ENCODE assay signal across 8 mouse cellular contexts in genomic region chrX:106185706-106186105, GRCm38 (mm10). TPM values are rescaled to one million over a fixed set of nuclear protein-coding genes. Genes with fewer than 3 reads are reported as not detected.
DNase-seq lines count a peak whose midpoint lies in the region; ATAC-seq and TF ChIP-seq lines count a peak whose summit lies in the region.

No protein-coding gene starts in this region.

- no peak overlapping the region for H3K9ac ChIP-seq in midbrain, embryonic 11.5 days (ENCODE audit: low read length)

- WGBS in hindbrain, embryonic 10.5 days: 20% methylated on average over 5 of the region's 5 CpGs
- 13% methylated on average over 5 of the region's 5 CpGs for WGBS in midbrain, embryonic 11.5 days

- intact Hi-C loops in gastrocnemius, adult 2 months (cut with DNase I): loop anchor here (5.0 to 10.0 kb wide), 2 partner anchors 158 to 1111 kb away; partner anchors contain the start of genes Atp7a and Pbdc1
- intact Hi-C loops in left cerebral cortex, postnatal 14 days (cut with DNase I): no loop called here

- peaks cover 2% of the 10 kb centered on the region; the same call in 1 of the 2 replicates for H3K36me3 ChIP-seq in hindbrain, embryonic 10.5 days
- no peaks in the 10 kb centered on the region for H3K36me3 ChIP-seq in midbrain, embryonic 11.5 days (ENCODE audit: control insufficient read depth, insufficient read depth, low read length)

- H3K4me1 ChIP-seq in hindbrain, embryonic 10.5 days (replicated peaks): peaks cover 39% of the 10 kb centered on the region
- H3K4me1 ChIP-seq in midbrain, embryonic 11.5 days (ENCODE audit: control insufficient read depth, insufficient read depth, low read length): peaks cover 7% of the 10 kb centered on the region; the same call in 1 of the 2 replicates

- H3K9me3 ChIP-seq in hindbrain, embryonic 10.5 days: no peaks in the 10 kb centered on the region
- H3K9me3 ChIP-seq in midbrain, embryonic 11.5 days (ENCODE audit: control insufficient read depth, low read length): no peaks in the 10 kb centered on the region

- no peak for DNase-seq in gastrocnemius, adult 2 months
- DNase-seq in gastrocnemius, postnatal 10 days: no peak
- peak; percentile 50 for DNase-seq in ZHBTc4 (ENCODE audit: low read depth, low spot score)
- peak; percentile 20 for DNase-seq in hindbrain, embryonic 10.5 days (ENCODE audit: low spot score)
- peak; percentile 83 for DNase-seq in midbrain, embryonic 11.5 days (ENCODE audit: low spot score, missing footprints)
- DNase-seq in ovary, adult 18-20 months (ENCODE audit: low spot score): no peak
- no peak for DNase-seq in gastrocnemius, adult 8-10 months (ENCODE audit: low spot score in 2 of 2)
- no peak for DNase-seq in left cerebral cortex, postnatal 14 days (ENCODE audit: low spot score in 2 of 2)

- H3K27me3 ChIP-seq in hindbrain, embryonic 10.5 days (ENCODE audit: insufficient read depth, poor library complexity, severe bottlenecking): peaks cover 2% of the 10 kb centered on the region
- H3K27me3 ChIP-seq in midbrain, embryonic 11.5 days (ENCODE audit: control insufficient read depth, insufficient read depth, low read length): no peaks in the 10 kb centered on the region

- peak overlapping the region; percentile 82 for H3K27ac ChIP-seq in gastrocnemius, adult 2 months
- peak overlapping the region; percentile 90 for H3K27ac ChIP-seq in hindbrain, embryonic 10.5 days
- H3K27ac ChIP-seq in midbrain, embryonic 11.5 days (ENCODE audit: low read depth, low read length): peak overlapping the region; percentile 69

- no peak overlapping the region; the same call in 1 of the 2 replicates for H3K4me3 ChIP-seq in gastrocnemius, adult 2 months
- H3K4me3 ChIP-seq in hindbrain, embryonic 10.5 days: peak overlapping the region; percentile 64; the same call in 1 of the 2 replicates
- H3K4me3 ChIP-seq in midbrain, embryonic 11.5 days (ENCODE audit: low read depth, low read length): no peak overlapping the region

- H3K4me2 ChIP-seq in midbrain, embryonic 11.5 days: no peak overlapping the region

- no peak for TF ChIP-seq CTCF in gastrocnemius, adult 2 months (IDR thresholded peaks at IDR 0.05)

- peak; percentile 40 for ATAC-seq in midbrain, embryonic 11.5 days (ENCODE audit: low FRiP score)

RNA-seq across cellular contexts. Expression of gene Pgk1, which starts 1.2 kb away (rescaled TPM):
- total RNA-seq in gastrocnemius, adult 2 months (2021): 1,000 to 10,000 TPM in 1 of 2 experiments, 100 to 1,000 TPM in 1; 915 to 1,167 TPM
- total RNA-seq in gastrocnemius, postnatal 10 days (2021): 1,000 to 10,000 TPM; 1,018 to 1,356 TPM
- 461 and 603 TPM in 2 replicates for polyA plus RNA-seq in hindbrain, embryonic 10.5 days (2016; fragmentation: Nextera tagmentation; extraction: Ambion mirVana)
- polyA plus RNA-seq in midbrain, embryonic 11.5 days (2014; fragmentation: Nextera tagmentation; extraction: Ambion mirVana): 424 and 429 TPM in 2 replicates
- 1,000 to 10,000 TPM in 2 of 4 experiments, 100 to 1,000 TPM in 2; 909 to 1,066 (median 1,006) TPM for total RNA-seq in gastrocnemius, adult 8-10 months (2022)
- 100 to 1,000 TPM; 408 to 434 TPM for total RNA-seq in left cerebral cortex, postnatal 14 days (2021)

RNA-seq across cellular contexts. Expression of gene Taf9b, which starts 35.3 kb away (rescaled TPM):
- total RNA-seq in gastrocnemius, adult 2 months (2021): 1 to 10 TPM; 8.2 to 8.4 TPM
- 1 to 10 TPM; 8.7 to 9.5 TPM for total RNA-seq in gastrocnemius, postnatal 10 days (2021)
- 9.3 and 10.9 TPM in 2 replicates for polyA plus RNA-seq in hindbrain, embryonic 10.5 days (2016; fragmentation: Nextera tagmentation; extraction: Ambion mirVana)
- polyA plus RNA-seq in midbrain, embryonic 11.5 days (2014; fragmentation: Nextera tagmentation; extraction: Ambion mirVana): 15.7 and 18.8 TPM in 2 replicates
- total RNA-seq in gastrocnemius, adult 8-10 months (2022): 10 to 100 TPM; 10.1 to 12.1 (median 10.8) TPM
- total RNA-seq in left cerebral cortex, postnatal 14 days (2021): 10 to 100 TPM; 23.0 to 25.9 TPM

RNA-seq across cellular contexts. Expression of gene Tlr13, which starts 42.7 kb away (rescaled TPM):
- total RNA-seq in gastrocnemius, adult 2 months (2021): under 1 TPM; 0.11 to 0.15 TPM
- total RNA-seq in gastrocnemius, postnatal 10 days (2021): under 1 TPM; 0.70 to 0.82 TPM
- 0.26 and 0.27 TPM in 2 replicates for polyA plus RNA-seq in hindbrain, embryonic 10.5 days (2016; fragmentation: Nextera tagmentation; extraction: Ambion mirVana)
- 0.19 and 0.27 TPM in 2 replicates for polyA plus RNA-seq in midbrain, embryonic 11.5 days (2014; fragmentation: Nextera tagmentation; extraction: Ambion mirVana)
- under 1 TPM in 3 of 4 experiments, not detected in 1; 0.07 to 0.32 (median 0.16) TPM for total RNA-seq in gastrocnemius, adult 8-10 months (2022)
- 1 to 10 TPM; 1.3 to 1.7 TPM for total RNA-seq in left cerebral cortex, postnatal 14 days (2021)

Comparison
In these comparisons a context has a peak if more than half of its experiments do, and no peak if none do; other contexts are left out.
1. DNase-seq: peak in ZHBTc4 (single experiment), hindbrain, embryonic 10.5 days (single experiment) and midbrain, embryonic 11.5 days (single experiment); none in gastrocnemius, adult 2 months (single experiment), gastrocnemius, postnatal 10 days (single experiment), ovary, adult 18-20 months (single experiment), gastrocnemius, adult 8-10 months (0 of 2) and left cerebral cortex, postnatal 14 days (0 of 2).
2. Peak in every context shown above with its lines, with median percentiles within 50 percentile points of each other: H3K27ac ChIP-seq.